Mouse (Mus musculus) cerebellum, adult 2 months (tissue): ENCODE results near the gene Slc6a2.

ENCODE experiments used
- CTCF ChIP-seq: fragments of 200-500 bp; IDR thresholded peaks from 2 replicates; pipeline ENCODE4 v1.5.1; 2011; ENCODE audit warnings: low read depth, mild to moderate bottlenecking, control low read depth, low read length, moderate library complexity, borderline replicate concordance; ENCODE audit not compliant: insufficient read depth
- POLR2A ChIP-seq: fragments of 200-500 bp; IDR thresholded peaks from 2 replicates; pipeline ENCODE4 v1.6.1; 2011; ENCODE audit warnings: low read length, control low read depth, borderline replicate concordance; ENCODE audit not compliant: insufficient read depth

GRCm38 (mm10) chr8:93040256-93040655, 80.4 kb downstream of the Slc6a2 start:
- TF ChIP-seq POLR2A (no peak), CTCF (no peak)
